Mouse (Mus musculus): ENCODE data around the gene Rhox3h. TPM values are rescaled to one million over a fixed set of nuclear protein-coding genes. Genes with fewer than 3 reads are reported as not detected.
"Not testable (repeated sequence)": the region's sequence is repeated elsewhere in the genome, so short reads cannot be mapped to it uniquely, and the experiment has no call there.

The Rhox3h gene
- total RNA-seq (2014; rRNA removed), result not detected in 2 replicates
- polyA plus RNA-seq (2012; rRNA removed), result not detected in 2 replicates

GRCm38 (mm10) chrX:37668664-37669063 is at the start of gene Rhox3h:
Gene Rhox3h, minus strand, starts transcription at chrX:37668764.
- not testable (repeated sequence) for H3K4me3 ChIP-seq (ENCODE audit: insufficient read depth, low read depth, low read length); H3K4me1 ChIP-seq (ENCODE audit: control insufficient read depth, insufficient read depth, low read length); H3K27me3 ChIP-seq (ENCODE audit: control insufficient read depth, insufficient read depth, low read length); DNase-seq (ENCODE audit: extremely low read depth, low read depth, low spot score); H3K79me2 ChIP-seq (ENCODE audit: control insufficient read depth, insufficient read depth, low read length); H3K9ac ChIP-seq (ENCODE audit: low read depth, low read length); H3K27ac ChIP-seq (replicated peaks; ENCODE audit: insufficient read depth, low read depth, low read length); H3K36me3 ChIP-seq (ENCODE audit: control insufficient read depth, insufficient read depth, low read length)
- 100% methylated on average over 1 of the region's 3 CpGs for WGBS

GRCm38 (mm10) chrX:37701821-37702387 is 33.3 kb upstream of the Rhox3h start:
- DNase-seq (ENCODE audit: extremely low read depth, low read depth, low spot score), result peak; percentile 75
- Histone ChIP-seq H3K36me3 (ENCODE audit: control insufficient read depth, insufficient read depth, low read length) (no peaks in the 10 kb centered on the region), H3K79me2 (ENCODE audit: control insufficient read depth, insufficient read depth, low read length) (no peaks in the 10 kb centered on the region), H3K9ac (ENCODE audit: low read depth, low read length) (no peak overlapping the region), H3K27ac (replicated peaks; ENCODE audit: insufficient read depth, low read depth, low read length) (peak overlapping the region; percentile 89), H3K4me1 (ENCODE audit: control insufficient read depth, insufficient read depth, low read length) (peaks cover 8% of the 10 kb centered on the region), H3K4me3 (ENCODE audit: insufficient read depth, low read depth, low read length) (no peak overlapping the region), H3K27me3 (ENCODE audit: control insufficient read depth, insufficient read depth, low read length) (no peaks in the 10 kb centered on the region)
- 47% methylated on average over 3 of the region's 3 CpGs for WGBS
- no peak for TF ChIP-seq CTCF (IDR thresholded peaks at IDR 0.05; ENCODE audit: low read depth, low read length)

- no peaks in the 10 kb centered on the region for H3K4me1 ChIP-seq (ENCODE audit: control insufficient read depth, insufficient read depth, low read length)
- H3K36me3 ChIP-seq (ENCODE audit: control insufficient read depth, insufficient read depth, low read length), result no peaks in the 10 kb centered on the region
- H3K4me3 ChIP-seq (ENCODE audit: insufficient read depth, low read depth, low read length), result no peak overlapping the region
- H3K9ac ChIP-seq (ENCODE audit: low read depth, low read length), result no peak overlapping the region
- TF ChIP-seq POLR2A (IDR thresholded peaks at IDR 0.05; ENCODE audit: extremely low read depth, insufficient read depth, low read length), result no peak
- TF ChIP-seq CTCF (IDR thresholded peaks at IDR 0.05; ENCODE audit: low read depth, low read length), result no peak
- no peaks in the 10 kb centered on the region for H3K27me3 ChIP-seq (ENCODE audit: control insufficient read depth, insufficient read depth, low read length)
- no peak overlapping the region for H3K27ac ChIP-seq (replicated peaks; ENCODE audit: insufficient read depth, low read depth, low read length)
- H3K79me2 ChIP-seq (ENCODE audit: control insufficient read depth, insufficient read depth, low read length), result no peaks in the 10 kb centered on the region
- DNase-seq (ENCODE audit: extremely low read depth, low read depth, low spot score), result peak; percentile 3
- WGBS, result 73% methylated on average over 2 of the region's 2 CpGs
Measured at GRCm38 (mm10) chrX:37692261-37692660, 23.7 kb upstream of the Rhox3h start.

GRCm38 (mm10) chrX:37683031-37683715 is 14.6 kb upstream of the Rhox3h start:
- TF ChIP-seq CTCF (IDR thresholded peaks at IDR 0.05; ENCODE audit: low read depth, low read length), result no peak
- TF ChIP-seq POLR2A (IDR thresholded peaks at IDR 0.05; ENCODE audit: extremely low read depth, insufficient read depth, low read length), result no peak
- Histone ChIP-seq H3K27ac (replicated peaks; ENCODE audit: insufficient read depth, low read depth, low read length) (no peak overlapping the region), H3K36me3 (ENCODE audit: control insufficient read depth, insufficient read depth, low read length) (no peaks in the 10 kb centered on the region), H3K4me1 (ENCODE audit: control insufficient read depth, insufficient read depth, low read length) (no peaks in the 10 kb centered on the region), H3K4me3 (ENCODE audit: insufficient read depth, low read depth, low read length) (no peak overlapping the region), H3K27me3 (ENCODE audit: control insufficient read depth, insufficient read depth, low read length) (no peaks in the 10 kb centered on the region), H3K9ac (ENCODE audit: low read depth, low read length) (no peak overlapping the region), H3K79me2 (ENCODE audit: control insufficient read depth, insufficient read depth, low read length) (no peaks in the 10 kb centered on the region)
- 87% methylated on average over 24 of the region's 24 CpGs for WGBS
- DNase-seq (ENCODE audit: extremely low read depth, low read depth, low spot score), result no peak

- not testable (repeated sequence) for DNase-seq (ENCODE audit: extremely low read depth, low read depth, low spot score); H3K27ac ChIP-seq (replicated peaks; ENCODE audit: insufficient read depth, low read depth, low read length); H3K4me1 ChIP-seq (ENCODE audit: control insufficient read depth, insufficient read depth, low read length); H3K79me2 ChIP-seq (ENCODE audit: control insufficient read depth, insufficient read depth, low read length); H3K9ac ChIP-seq (ENCODE audit: low read depth, low read length); H3K27me3 ChIP-seq (ENCODE audit: control insufficient read depth, insufficient read depth, low read length); H3K36me3 ChIP-seq (ENCODE audit: control insufficient read depth, insufficient read depth, low read length); H3K4me3 ChIP-seq (ENCODE audit: insufficient read depth, low read depth, low read length)
- WGBS, result 89% methylated on average over 8 of the region's 8 CpGs
Measured at GRCm38 (mm10) chrX:37673177-37673576, 4.6 kb upstream of the Rhox3h start, which contains the start of gene Rhox2h. Gene Rhox2h, minus strand, starts transcription at chrX:37673277.

- not testable (repeated sequence) for DNase-seq (ENCODE audit: extremely low read depth, low read depth, low spot score); H3K27ac ChIP-seq (replicated peaks; ENCODE audit: insufficient read depth, low read depth, low read length); H3K4me3 ChIP-seq (ENCODE audit: insufficient read depth, low read depth, low read length); H3K36me3 ChIP-seq (ENCODE audit: control insufficient read depth, insufficient read depth, low read length); H3K9ac ChIP-seq (ENCODE audit: low read depth, low read length); H3K79me2 ChIP-seq (ENCODE audit: control insufficient read depth, insufficient read depth, low read length); H3K27me3 ChIP-seq (ENCODE audit: control insufficient read depth, insufficient read depth, low read length); H3K4me1 ChIP-seq (ENCODE audit: control insufficient read depth, insufficient read depth, low read length)
- WGBS, result 96% methylated on average over 19 of the region's 20 CpGs
Measured at GRCm38 (mm10) chrX:37651227-37651626, 17.3 kb downstream of the Rhox3h start, which contains the start of gene Rhox4g. Gene Rhox4g, minus strand, starts transcription at chrX:37651327.

- not testable (repeated sequence) for H3K4me1 ChIP-seq (ENCODE audit: control insufficient read depth, insufficient read depth, low read length); H3K4me3 ChIP-seq (ENCODE audit: insufficient read depth, low read depth, low read length); H3K27ac ChIP-seq (replicated peaks; ENCODE audit: insufficient read depth, low read depth, low read length); H3K79me2 ChIP-seq (ENCODE audit: control insufficient read depth, insufficient read depth, low read length); H3K36me3 ChIP-seq (ENCODE audit: control insufficient read depth, insufficient read depth, low read length); H3K9ac ChIP-seq (ENCODE audit: low read depth, low read length); H3K27me3 ChIP-seq (ENCODE audit: control insufficient read depth, insufficient read depth, low read length); DNase-seq (ENCODE audit: extremely low read depth, low read depth, low spot score)
- WGBS, result 92% methylated on average over 6 of the region's 6 CpGs
Measured at GRCm38 (mm10) chrX:37643370-37643769, 25.2 kb downstream of the Rhox3h start, which contains the start of gene Rhox2g. Gene Rhox2g, minus strand, starts transcription at chrX:37643470.

GRCm38 (mm10) chrX:37628512-37628911 is 40.1 kb downstream of the Rhox3h start, which contains the start of gene Rhox3g:
Gene Rhox3g, minus strand, starts transcription at chrX:37628612.
- DNase-seq (ENCODE audit: extremely low read depth, low read depth, low spot score); H3K9ac ChIP-seq (ENCODE audit: low read depth, low read length); H3K36me3 ChIP-seq (ENCODE audit: control insufficient read depth, insufficient read depth, low read length); H3K4me3 ChIP-seq (ENCODE audit: insufficient read depth, low read depth, low read length); H3K79me2 ChIP-seq (ENCODE audit: control insufficient read depth, insufficient read depth, low read length); H3K27ac ChIP-seq (replicated peaks; ENCODE audit: insufficient read depth, low read depth, low read length); H3K27me3 ChIP-seq (ENCODE audit: control insufficient read depth, insufficient read depth, low read length); H3K4me1 ChIP-seq (ENCODE audit: control insufficient read depth, insufficient read depth, low read length): not testable (repeated sequence)
- 94% methylated on average over 2 of the region's 2 CpGs for WGBS
